ENCODE assay signal across 21 mouse cellular contexts in genomic region chr7:122414146-122414545, GRCm38 (mm10).
DNase-seq lines count a peak whose midpoint lies in the region; ATAC-seq and TF ChIP-seq lines count a peak whose summit lies in the region.
"Had no signal": no experiment of that assay in that cellular context is flagged by ENCODE, and none has a peak within 500 bp of the region (broad histone marks: within the 10 kb centered on the region; RNA-seq: fewer than 3 reads in every experiment).

No protein-coding gene starts in this region.

- no peaks in the 10 kb centered on the region for H3K9me3 ChIP-seq in intestine, embryonic 15.5 days
- H3K9me3 ChIP-seq: embryonic facial prominence, embryonic 12.5 days; hindbrain, embryonic 12.5 days; limb, embryonic 13.5 days; liver, embryonic 15.5 days had no signal

- H3K36me3 ChIP-seq in spleen, adult 2 months (ENCODE audit: control insufficient read depth, insufficient read depth, low read length) = 0 out of 2 replicates have a peak, but pooled peaks cover 2% of the 10 kb centered on the region
- no peaks in the 10 kb centered on the region for H3K36me3 ChIP-seq in intestine, embryonic 15.5 days
- H3K36me3 ChIP-seq: embryonic facial prominence, embryonic 12.5 days; G1E; hindbrain, embryonic 12.5 days; limb, embryonic 13.5 days; liver, embryonic 15.5 days had no signal

- WGBS in spleen, adult 2 months = 49% methylated on average over 10 of the region's 10 CpGs
- 87% methylated on average over 10 of the region's 10 CpGs for WGBS in intestine, embryonic 15.5 days

- no peak overlapping the region for H3K9ac ChIP-seq in intestine, embryonic 15.5 days
- H3K9ac ChIP-seq: embryonic facial prominence, embryonic 12.5 days; hindbrain, embryonic 12.5 days; limb, embryonic 13.5 days; liver, embryonic 15.5 days had no signal

- no peak for TF ChIP-seq POLR2A in spleen, adult 2 months (IDR thresholded peaks at IDR 0.05; ENCODE audit: low read depth, low read length)

- H3K4me1 ChIP-seq in spleen, adult 2 months (ENCODE audit: control insufficient read depth, insufficient read depth, insufficient read length) = peaks cover 14% of the 10 kb centered on the region
- H3K4me1 ChIP-seq in intestine, embryonic 15.5 days (replicated peaks) = no peaks in the 10 kb centered on the region
- H3K4me1 ChIP-seq: embryonic facial prominence, embryonic 12.5 days; limb, embryonic 13.5 days; liver, embryonic 15.5 days had no signal

- peak in 1 of 2 experiments; percentile 24 for DNase-seq in spleen, adult 2 months (ENCODE audit: low read depth in 1 of 2, low spot score in 2 of 2)
- DNase-seq in spleen, adult 18-20 months = no peak
- DNase-seq in naive thymus-derived CD4-positive, alpha-beta T cell, adult 2 months (ENCODE audit: low read depth) = peak; percentile 76
- DNase-seq in thymus, postnatal 36 days = peak; percentile 50 to 66
- DNase-seq in heart, adult 9 months (ENCODE audit: low spot score in 2 of 2) = no peak
- no peak for DNase-seq in heart, postnatal 10 days
- DNase-seq: adrenal gland, adult 2 months; B cell, adult 2 months; cerebellum, adult 11-12 months; heart, adult 18-20 months; right cerebral cortex, adult 18-20 months had no signal

- H3K27ac ChIP-seq in spleen, adult 2 months (ENCODE audit: insufficient read depth, low read length) = peak overlapping the region; percentile 26; the same call in 1 of the 2 replicates
- H3K27ac ChIP-seq in intestine, embryonic 15.5 days = no peak overlapping the region
- H3K27ac ChIP-seq: embryonic facial prominence, embryonic 12.5 days; hindbrain, embryonic 12.5 days; kidney, postnatal 0 days; limb, embryonic 13.5 days; liver, embryonic 15.5 days had no signal

- no peak overlapping the region for H3K4me2 ChIP-seq in intestine, embryonic 15.5 days (replicated peaks)
- H3K4me2 ChIP-seq: embryonic facial prominence, embryonic 12.5 days; hindbrain, embryonic 12.5 days; limb, embryonic 13.5 days; liver, embryonic 15.5 days had no signal

- H3K27me3 ChIP-seq in spleen, adult 2 months (ENCODE audit: control insufficient read depth, insufficient read depth, low read length) = no peaks in the 10 kb centered on the region
- H3K27me3 ChIP-seq in intestine, embryonic 15.5 days (replicated peaks) = no peaks in the 10 kb centered on the region
- H3K27me3 ChIP-seq: embryonic facial prominence, embryonic 12.5 days; hindbrain, embryonic 12.5 days; limb, embryonic 13.5 days; liver, embryonic 15.5 days had no signal

- ATAC-seq in common myeloid progenitor, adult 5-6 weeks (replicated peaks; ENCODE audit: low read depth, poor library complexity, severe bottlenecking) = 0 out of 2 replicates have a peak, but pooled peaks have one; percentile 53
- no peak for ATAC-seq in intestine, embryonic 15.5 days
- ATAC-seq: intestine, embryonic 16.5 days; lung, postnatal 0 days had no signal

- no peak overlapping the region for H3K4me3 ChIP-seq in spleen, adult 2 months (ENCODE audit: extremely low read depth, insufficient read depth, insufficient read length)
- H3K4me3 ChIP-seq in intestine, embryonic 15.5 days (replicated peaks) = no peak overlapping the region
- H3K4me3 ChIP-seq: embryonic facial prominence, embryonic 12.5 days; hindbrain, embryonic 12.5 days; limb, embryonic 13.5 days; liver, embryonic 15.5 days had no signal

- TF ChIP-seq CTCF in spleen, adult 2 months (IDR thresholded peaks at IDR 0.05; ENCODE audit: extremely low read depth, insufficient read depth, insufficient read length, insufficient replicate concordance) = no peak

- intact Hi-C loops in heart, postnatal 10 days (cut with DNase I) = no loop called here

Comparison
In these comparisons a context has a peak if more than half of its experiments do, and no peak if none do; other contexts are left out.
1. DNase-seq: peak in naive thymus-derived CD4-positive, alpha-beta T cell, adult 2 months (single experiment) and thymus, postnatal 36 days (2 of 2); none in spleen, adult 18-20 months (0 of 2), heart, adult 9 months (0 of 2) and heart, postnatal 10 days (0 of 2).